Mouse (Mus musculus): ENCODE data around the gene Fkbp1b.
A peak's percentile ranks its signal among the peaks of the same experiment; 100 is the strongest.
"Not testable (repeated sequence)": the region's sequence is repeated elsewhere in the genome, so short reads cannot be mapped to it uniquely, and the experiment has no call there.

Fkbp1b gene

DNA sequence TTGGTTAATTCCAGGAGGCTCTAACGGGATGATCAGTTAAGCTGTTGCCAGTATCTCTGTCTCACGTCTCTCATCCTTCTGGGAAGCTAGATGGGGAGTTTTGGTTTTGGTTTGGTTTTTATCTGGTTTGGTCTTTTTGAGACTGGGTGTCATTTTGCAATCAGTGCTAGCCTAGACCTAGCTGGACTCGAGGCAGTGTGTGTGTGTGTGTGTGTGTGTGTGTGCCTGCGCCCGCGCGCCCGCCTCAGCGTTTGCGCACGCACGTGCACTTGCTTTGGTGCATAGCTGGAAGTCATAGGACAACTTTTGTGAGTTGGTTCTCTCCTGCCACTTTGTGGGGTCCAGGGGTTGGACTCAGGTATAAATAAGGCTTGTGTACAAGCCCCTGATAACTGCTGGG lies 2.4 kb upstream of the Fkbp1b start:
- peak; percentile 56 for DNase-seq (ENCODE audit: low spot score)

GRCm38 (mm10) chr12:4842890-4843597 lies 1.7 kb upstream of the Fkbp1b start, which contains the start of gene Wdcp:
Wdcp (plus strand) TSS chr12:4843303.
- DNase-seq (ENCODE audit: low spot score): peak; percentile 87

DNA sequence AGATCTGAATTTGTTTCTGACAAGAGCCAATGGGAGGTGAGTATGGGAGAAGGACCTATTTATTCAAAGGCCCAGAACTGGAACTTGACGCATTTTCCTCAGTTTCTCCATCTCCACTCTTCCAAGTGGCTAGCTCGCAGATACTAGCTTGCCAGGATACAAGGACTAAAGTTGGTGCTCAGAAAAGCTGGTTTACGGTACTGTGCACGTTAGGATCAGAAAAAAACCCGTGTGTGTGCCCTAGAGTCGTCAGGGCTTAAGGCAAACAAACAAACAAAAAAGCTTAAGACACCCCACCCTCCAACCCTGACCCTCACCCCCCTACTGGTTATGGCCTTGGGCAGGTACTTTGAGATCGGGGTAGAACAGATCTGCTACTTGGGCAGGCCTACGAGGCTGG lies 1.1 kb upstream of the Fkbp1b start:
- DNase-seq (ENCODE audit: low spot score): peak; percentile 23

DNA sequence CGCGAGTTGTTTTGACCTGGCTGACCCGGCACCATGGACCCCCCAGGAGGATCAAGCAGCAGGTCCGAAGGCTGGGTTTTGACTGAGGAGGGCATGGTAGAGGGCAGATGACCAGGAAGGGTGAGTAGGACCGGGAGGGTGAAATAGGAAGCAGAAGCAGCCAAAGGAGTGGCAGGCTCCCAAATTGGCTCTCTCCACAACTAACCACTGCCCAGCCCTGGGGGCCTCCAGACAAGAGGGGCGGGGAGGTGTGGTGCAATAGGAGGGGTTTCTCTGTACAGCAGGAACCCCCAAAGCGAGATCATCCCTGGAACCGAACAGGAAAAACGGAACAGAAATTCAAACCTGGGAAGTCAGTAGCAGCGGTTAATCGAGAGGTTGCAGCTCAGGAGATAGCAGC lies 650 bp downstream of the Fkbp1b start:
- DNase-seq (ENCODE audit: low spot score): peak; percentile 39

DNA sequence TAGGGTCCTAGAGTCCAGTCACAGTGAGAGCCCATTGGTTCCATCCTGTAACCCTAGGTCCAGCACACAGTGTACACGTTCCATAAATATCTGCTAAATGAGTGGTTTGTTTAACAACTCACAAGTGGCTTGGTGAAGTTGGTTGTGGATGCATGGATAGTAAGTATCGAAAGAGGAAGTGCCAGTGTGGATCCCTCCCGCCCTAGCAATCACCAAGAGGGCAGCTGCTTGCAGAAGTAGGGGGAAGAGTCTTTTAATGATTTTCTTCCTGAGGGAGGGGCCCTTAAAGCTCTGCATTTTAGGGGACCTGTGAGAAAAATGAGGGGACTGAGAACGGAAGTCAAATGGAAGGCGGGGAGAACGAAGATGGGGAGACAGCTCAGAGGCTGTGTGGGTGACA lies 1.4 kb downstream of the Fkbp1b start:
- peak; percentile 27 for DNase-seq (ENCODE audit: low spot score)

DNA sequence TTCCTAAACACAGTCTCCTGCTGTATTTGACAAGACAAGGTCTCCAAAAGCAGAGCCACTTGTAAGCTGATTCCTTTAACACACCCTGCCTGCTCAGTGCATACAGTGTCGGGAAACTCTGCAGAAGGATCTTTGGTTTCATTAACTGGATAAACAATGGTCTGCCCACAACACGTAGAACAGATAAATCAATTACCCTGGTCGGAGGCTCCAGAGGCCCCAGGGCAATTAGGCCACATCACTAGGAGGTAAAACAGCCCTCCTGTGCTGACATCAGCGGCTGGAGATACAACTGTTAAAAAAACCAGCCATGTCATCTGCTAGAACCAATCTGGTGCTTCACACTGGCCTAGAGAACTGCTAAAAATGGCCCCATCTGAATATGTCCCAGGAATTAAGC lies 4.4 kb downstream of the Fkbp1b start:
- peak; percentile 20 for DNase-seq (ENCODE audit: low spot score)

DNA sequence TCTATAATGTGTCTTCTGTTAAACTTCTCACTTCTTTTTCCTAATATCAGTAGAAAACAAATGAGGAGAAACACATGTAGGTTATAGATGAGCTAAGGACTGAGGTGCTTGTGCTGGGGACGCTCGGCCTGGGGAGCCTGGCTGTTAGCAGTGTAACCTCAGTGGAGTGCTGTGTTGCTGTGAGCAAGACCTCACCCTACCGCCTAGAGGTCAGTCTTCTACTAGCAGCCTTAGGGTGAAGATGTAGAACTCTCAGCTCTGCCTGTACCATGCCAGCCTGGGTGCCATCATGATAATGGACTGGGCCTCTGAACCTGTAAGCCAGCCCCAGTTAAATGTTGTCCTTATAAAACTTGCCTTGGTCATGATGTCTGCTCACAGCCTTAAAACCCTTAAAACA lies 14.1 kb downstream of the Fkbp1b start:
- DNase-seq (ENCODE audit: low spot score): no peak

- peak; percentile 100 for DNase-seq (ENCODE audit: low spot score)
Observed at GRCm38 (mm10) chr12:4817361-4818101, 23.9 kb downstream of the Fkbp1b start, which contains the start of gene Sf3b6. Sf3b6 (plus strand) TSS chr12:4817544.

GRCm38 (mm10) chr12:4816680-4817360 lies 24.6 kb downstream of the Fkbp1b start:
- DNase-seq (ENCODE audit: low spot score): no peak

- no peak for DNase-seq (ENCODE audit: low spot score)
Observed at GRCm38 (mm10) chr12:4813636-4814035, 27.8 kb downstream of the Fkbp1b start.

- DNase-seq (ENCODE audit: low spot score): no peak
Observed at GRCm38 (mm10) chr12:4811705-4812104, 29.7 kb downstream of the Fkbp1b start.

- DNase-seq (ENCODE audit: low spot score): no peak
Observed at GRCm38 (mm10) chr12:4811036-4811435, 30.4 kb downstream of the Fkbp1b start.

GRCm38 (mm10) chr12:4797471-4797870 lies 43.9 kb downstream of the Fkbp1b start:
- DNase-seq (ENCODE audit: low spot score): not testable (repeated sequence)

DNA sequence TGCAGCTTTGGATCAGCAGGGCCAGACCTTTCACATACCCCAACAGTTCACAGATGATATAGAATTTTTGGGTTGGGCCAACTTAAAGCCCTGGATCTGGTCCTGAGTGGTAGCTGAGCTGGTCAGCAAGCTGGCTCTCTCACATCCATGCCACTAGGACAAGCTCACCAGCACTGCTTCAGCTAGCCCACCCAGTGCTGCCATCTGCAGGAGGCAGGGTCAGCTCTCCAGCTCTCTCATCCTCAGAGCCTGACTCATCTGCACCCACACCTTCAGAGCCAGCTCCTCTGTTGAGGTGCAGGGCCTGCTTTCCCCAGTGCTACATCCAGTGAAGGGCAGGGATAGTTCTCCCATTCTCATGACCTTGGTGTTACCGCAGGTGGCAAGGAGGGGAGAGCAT lies 47.7 kb downstream of the Fkbp1b start:
- peak; percentile 56 for DNase-seq (ENCODE audit: low spot score)

GRCm38 (mm10) chr12:4788128-4788527 lies 53.3 kb downstream of the Fkbp1b start:
- DNase-seq (ENCODE audit: low spot score): not testable (repeated sequence)

- DNase-seq (ENCODE audit: low spot score): no peak
Observed at GRCm38 (mm10) chr12:4784466-4784865, 56.9 kb downstream of the Fkbp1b start.

DNA sequence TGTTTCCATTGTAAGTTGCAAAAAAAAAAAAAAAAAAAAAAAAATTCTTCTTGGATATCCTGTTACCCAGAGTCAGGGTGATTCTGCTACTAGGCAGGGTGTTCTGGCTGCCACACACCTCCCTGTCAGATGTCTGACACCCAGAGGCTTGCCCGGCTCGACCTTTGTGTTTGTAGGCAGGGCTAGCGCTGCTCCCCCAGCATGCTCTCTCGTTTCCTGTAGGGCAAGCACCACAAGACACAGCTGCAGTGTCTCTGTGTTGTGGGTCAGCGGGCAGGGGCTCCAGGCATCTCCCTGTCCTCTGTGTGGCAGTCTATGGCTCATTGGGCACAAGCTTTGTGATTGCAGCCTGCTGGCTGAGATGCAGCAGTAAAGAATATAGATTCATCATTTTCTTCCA lies 57.8 kb downstream of the Fkbp1b start:
- no peak for DNase-seq (ENCODE audit: low spot score)

Data from testis, postnatal 10 days (tissue).